Mouse (Mus musculus) ovary, adult 18-20 months (tissue): ENCODE data around the gene Aqp7.

Source experiments
- DNase-seq: peaks from one replicate; pipeline ENCODE4 v3.0.0; 2022; ENCODE audit warnings: low spot score, mixed read lengths

The Aqp7 gene

DNA sequence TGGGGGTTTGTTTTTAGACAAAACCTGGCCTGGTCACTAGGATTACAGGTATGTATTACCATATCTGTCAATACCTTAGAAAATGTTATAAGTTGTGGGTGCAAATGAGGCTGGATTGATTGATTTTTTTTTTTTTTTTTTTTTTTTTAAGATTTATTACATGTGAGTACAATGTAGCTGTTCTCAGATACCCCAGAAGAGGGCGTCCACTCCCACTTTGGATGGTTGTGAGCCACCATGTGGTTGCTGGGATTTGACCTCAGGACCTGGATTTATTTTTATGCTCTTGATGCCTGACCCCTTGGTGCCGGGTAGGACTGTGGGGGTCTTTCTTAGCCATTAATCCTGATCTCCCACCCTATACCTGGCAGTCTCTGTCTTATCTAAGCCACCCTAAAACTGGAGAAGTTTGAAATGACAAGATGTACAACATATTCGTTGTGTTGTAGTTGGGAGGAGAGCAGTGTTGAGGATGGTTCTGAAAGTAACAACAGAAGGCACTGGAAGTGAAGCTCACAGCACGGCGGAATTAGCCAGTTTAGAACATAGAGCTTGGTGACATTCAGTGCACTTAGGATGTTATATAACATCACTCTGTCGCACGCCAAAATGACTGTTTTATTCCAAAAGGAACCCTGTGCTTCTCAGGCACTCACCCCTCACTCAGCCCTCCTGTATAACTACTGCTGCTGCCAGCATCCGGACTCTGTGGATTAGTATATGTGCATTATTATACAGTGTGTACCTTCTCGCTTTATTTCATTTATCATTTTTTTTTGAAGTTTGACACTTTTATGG is 46.9 kb downstream of the Aqp7 start:
- DNase-seq, result no peak

DNA sequence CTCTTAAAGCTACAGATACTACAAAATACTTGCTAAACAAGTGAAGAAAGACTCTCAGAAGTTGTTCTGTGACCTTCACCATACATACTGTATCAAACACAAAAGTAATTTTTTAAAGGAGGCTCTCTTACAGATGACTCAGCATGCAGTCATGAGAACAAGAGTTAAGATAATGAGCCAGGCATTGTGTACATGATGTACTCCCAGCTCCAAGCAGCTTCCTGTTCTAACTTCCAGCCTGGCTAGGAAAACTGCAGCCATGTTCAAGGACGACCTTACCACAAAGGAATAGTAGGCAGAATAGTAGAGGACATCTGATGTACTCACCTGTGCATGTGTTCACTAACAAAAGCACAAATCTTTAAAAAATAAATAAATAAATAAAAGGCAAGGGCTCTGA is 47.7 kb downstream of the Aqp7 start:
- no peak for DNase-seq

DNA sequence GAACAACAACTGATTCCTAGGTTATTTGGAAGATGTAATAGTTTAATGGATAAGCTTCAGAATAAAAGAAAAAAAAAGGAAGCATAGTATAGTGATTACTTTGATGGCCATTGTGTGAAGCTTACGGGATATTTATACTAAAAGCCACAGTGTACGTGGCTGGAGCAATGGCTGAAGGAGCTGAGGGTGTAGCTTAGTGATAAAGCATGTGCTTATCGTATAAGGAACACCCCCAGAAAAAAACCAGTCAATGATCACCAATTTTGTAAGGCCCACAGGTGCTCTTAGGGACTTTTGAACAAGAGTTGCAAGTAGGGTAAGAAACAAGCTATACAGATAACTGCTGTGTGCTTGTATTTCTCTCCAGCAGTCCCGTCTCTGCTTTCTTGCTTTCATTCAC is 50.0 kb downstream of the Aqp7 start:
- DNase-seq, result no peak

DNA sequence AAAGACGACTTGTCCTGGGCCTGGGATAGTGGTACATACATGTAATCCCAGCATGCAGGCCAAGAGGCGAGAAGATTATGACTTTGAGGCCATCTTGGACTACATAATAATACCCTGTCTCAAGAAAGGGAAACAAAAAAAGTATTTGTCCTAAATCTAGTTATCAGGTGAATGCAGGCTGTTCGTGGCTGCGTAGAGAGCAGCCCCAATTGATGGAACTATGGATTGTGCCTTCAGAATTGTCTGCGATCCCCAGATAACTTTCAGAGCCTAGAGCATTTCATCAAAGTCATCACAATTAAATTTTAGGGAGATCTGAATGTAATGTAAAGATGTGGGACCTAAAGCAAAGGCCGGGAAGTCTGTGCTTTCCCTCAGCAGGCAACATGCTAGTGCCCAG is 51.6 kb downstream of the Aqp7 start:
- no peak for DNase-seq

DNA sequence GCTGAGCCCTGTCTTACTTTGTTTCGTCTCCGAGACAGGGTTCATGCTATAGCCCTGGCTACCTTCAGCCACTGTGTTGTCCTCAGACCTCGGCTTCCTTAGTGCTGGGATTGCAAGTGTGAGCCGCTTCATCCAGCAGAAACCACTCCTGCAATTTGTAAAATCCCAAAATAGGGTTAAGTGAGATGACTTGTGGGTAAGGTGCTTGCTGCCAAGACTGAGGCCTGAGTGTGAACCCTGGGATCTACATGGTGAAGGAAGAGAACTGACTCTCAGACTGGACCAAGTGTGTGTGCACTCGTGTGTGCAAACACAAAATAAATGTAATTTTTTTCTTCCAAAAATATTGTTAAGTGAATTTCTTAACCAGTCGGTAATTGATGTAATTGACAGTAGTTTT is 58.3 kb downstream of the Aqp7 start:
- no peak for DNase-seq

DNA sequence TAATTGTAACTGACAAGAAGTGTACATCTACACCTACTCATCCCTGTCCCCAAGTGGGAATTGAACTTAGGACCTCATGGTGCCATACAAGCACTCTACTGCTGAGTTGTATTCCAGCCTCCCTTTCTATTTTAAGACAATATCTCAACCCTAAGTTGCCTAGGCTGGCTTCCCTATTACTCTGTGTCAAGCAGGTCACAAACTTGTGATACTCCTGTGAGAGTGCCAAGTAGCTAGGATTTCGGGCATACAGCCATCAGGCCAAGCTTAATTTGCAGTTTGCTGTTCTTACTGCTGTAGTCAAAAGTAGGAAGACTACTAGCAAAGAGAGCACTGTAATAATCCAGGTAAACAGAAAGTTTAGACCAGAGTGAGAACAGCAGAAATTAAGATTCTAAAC is 64.3 kb downstream of the Aqp7 start:
- no peak for DNase-seq
